Mouse (Mus musculus) ES-E14 (cell line): Measurements from ENCODE around the gene Stpg4. TPM values are rescaled to one million over a fixed set of nuclear protein-coding genes. Genes with fewer than 3 reads are reported as not detected.

Source experiments
- DNase-seq: peaks from one replicate; pipeline ENCODE4 v3.0.0-alpha.2; 2013; ENCODE audit warnings: low read depth, low spot score
- H3K27ac ChIP-seq: 2 replicates; pipeline ENCODE4 v1.5.1; 2012; ENCODE audit warnings: low read depth, mild to moderate bottlenecking, low read length, moderate library complexity, mixed read lengths; ENCODE audit not compliant: poor library complexity, insufficient read depth, severe bottlenecking
- H3K36me3 ChIP-seq: 2 replicates; pipeline ENCODE4 v1.6.1; 2012; ENCODE audit warnings: mild to moderate bottlenecking, low read length, moderate library complexity, mixed read lengths; ENCODE audit not compliant: control insufficient read depth, poor library complexity, insufficient read depth, severe bottlenecking
- H3K4me1 ChIP-seq, 2 experiments: fragments of 150-350 bp in 1 of 2; sonication (generic) in 1 of 2; 2 replicates each; pipeline ENCODE4 v1.6.1; 2012; ENCODE audit warnings: low read length in 2 of 2, mild to moderate bottlenecking in 1 of 2, mixed read lengths in 1 of 2; ENCODE audit not compliant: control insufficient read depth in 2 of 2, insufficient read depth in 2 of 2, poor library complexity in 1 of 2
- H3K4me3 ChIP-seq, 2 experiments: fragments of 150-350 bp in 1 of 2; sonication (generic) in 1 of 2; 2 replicates each; pipeline ENCODE4 v1.5.1; 2012; ENCODE audit warnings: low read length in 2 of 2, low read depth in 1 of 2, mild to moderate bottlenecking in 1 of 2, mixed read lengths in 1 of 2; ENCODE audit not compliant: insufficient read depth in 1 of 2, poor library complexity in 1 of 2, severe bottlenecking in 1 of 2
- H3K9ac ChIP-seq: 2 replicates; pipeline ENCODE4 v1.6.1; 2012; ENCODE audit warnings: low read depth, mild to moderate bottlenecking, low read length, mixed read lengths; ENCODE audit not compliant: poor library complexity, insufficient read depth, severe bottlenecking
- H3K9me3 ChIP-seq: fragments of 150-350 bp; sonication (generic); 2 replicates; pipeline ENCODE4 v1.6.1; 2012; ENCODE audit warnings: low read depth, mild to moderate bottlenecking, low read length; ENCODE audit not compliant: control insufficient read depth, insufficient read depth
- CHD2 ChIP-seq: IDR thresholded peaks from 2 replicates; pipeline ENCODE4 v1.6.1; 2014; ENCODE audit warnings: mild to moderate bottlenecking, low read depth, low read length, inconsistent platforms
- HCFC1 ChIP-seq: IDR thresholded peaks from 2 replicates; pipeline ENCODE4 v1.6.1; 2012; ENCODE audit warnings: low read length, inconsistent platforms, borderline replicate concordance; ENCODE audit not compliant: insufficient read depth
- MAFK ChIP-seq: IDR thresholded peaks from 2 replicates; pipeline ENCODE4 v1.6.1; 2014; ENCODE audit warnings: mild to moderate bottlenecking, low read depth, low read length, inconsistent platforms; ENCODE audit not compliant: insufficient read depth
- ZC3H11A ChIP-seq: IDR thresholded peaks from 2 replicates; pipeline ENCODE4 v1.6.1; 2012; ENCODE audit warnings: low read depth, mild to moderate bottlenecking, inconsistent platforms, low read length, borderline replicate concordance
- ZNF384 ChIP-seq: IDR thresholded peaks from 2 replicates; pipeline ENCODE4 v1.6.1; 2012; ENCODE audit warnings: low read depth, low read length, inconsistent platforms
- in situ Hi-C, 2 experiments: fragments of 600-800 bp; cut with MboI; formaldehyde crosslinking; loops; one replicate each; pipeline ENCODE4 v1.15.1; 2025; ENCODE audit warnings: low sequenced_read_pairs in 2 of 2, inconsistent platforms in 1 of 2; ENCODE audit not compliant: unreplicated experiment in 2 of 2
- total RNA-seq: library from RNA; depleted of rRNA; stranded (reverse); fragments of 300-350 nt; gene quantifications from 2 replicates; pipeline ENCODE4 v1.2.3, GENCODE M21; 2012

Stpg4 gene
- total RNA-seq, 1 experiment, result not detected

- Histone ChIP-seq H3K4me1 (peaks cover 0 to 37% of the 10 kb centered on the region in 2 experiments; a peak in 2 of 4 replicates), H3K27ac (no peak overlapping the region), H3K9me3 (no peaks in the 10 kb centered on the region), H3K9ac (no peak overlapping the region), H3K4me3 (no peak overlapping the region), H3K36me3 (no peaks in the 10 kb centered on the region)
- TF ChIP-seq HCFC1, result no peak
- TF ChIP-seq ZC3H11A, result no peak
- TF ChIP-seq CHD2, result no peak
- TF ChIP-seq ZNF384, result no peak
- no peak for TF ChIP-seq MAFK
- DNase-seq, result no peak
- in situ Hi-C loops, result no loop called here
These were observed 50.0 kb downstream of the Stpg4 start for GRCm38 (mm10) chr17:87377536-87377935.

GRCm38 (mm10) chr17:87376831-87377471, 50.6 kb downstream of the Stpg4 start:
- in situ Hi-C loops, result no loop called here
- Histone ChIP-seq H3K9ac (no peak overlapping the region), H3K36me3 (no peaks in the 10 kb centered on the region), H3K9me3 (no peaks in the 10 kb centered on the region), H3K27ac (no peak overlapping the region), H3K4me3 (no peak overlapping the region), H3K4me1 (peaks cover 0 to 36% of the 10 kb centered on the region in 2 experiments; a peak in 2 of 4 replicates)
- DNase-seq, result no peak
- TF ChIP-seq CHD2, result no peak
- no peak for TF ChIP-seq MAFK
- TF ChIP-seq ZC3H11A, result no peak
- no peak for TF ChIP-seq ZNF384
- no peak for TF ChIP-seq HCFC1

- in situ Hi-C loops, result no loop called here
- no peak for DNase-seq
- H3K4me1 ChIP-seq, result peaks cover 0 to 35% of the 10 kb centered on the region in 2 experiments; a peak in 2 of 4 replicates
These were observed 51.5 kb downstream of the Stpg4 start for GRCm38 (mm10) chr17:87375941-87376511.

GRCm38 (mm10) chr17:87373327-87373726, 54.2 kb downstream of the Stpg4 start:
- no peak overlapping the region for H3K9ac ChIP-seq
- in situ Hi-C loops, result no loop called here
- H3K36me3 ChIP-seq, result no peaks in the 10 kb centered on the region
- no peak overlapping the region for H3K27ac ChIP-seq
- H3K4me3 ChIP-seq, result no peak overlapping the region
- H3K4me1 ChIP-seq, result peaks cover 0 to 21% of the 10 kb centered on the region in 2 experiments; a peak in 2 of 4 replicates
- DNase-seq, result no peak
- TF ChIP-seq CHD2 (no peak), ZNF384 (no peak), ZC3H11A (no peak), MAFK (no peak), HCFC1 (no peak)
- H3K9me3 ChIP-seq, result no peaks in the 10 kb centered on the region

More at GRCm38 (mm10) chr17:87375941-87376511, 51.5 kb downstream of the Stpg4 start:
- Histone ChIP-seq H3K9me3 (no peaks in the 10 kb centered on the region), H3K4me3 (no peak overlapping the region), H3K9ac (no peak overlapping the region), H3K27ac (no peak overlapping the region), H3K36me3 (no peaks in the 10 kb centered on the region)
- no peak for TF ChIP-seq HCFC1
- no peak for TF ChIP-seq MAFK
- TF ChIP-seq ZC3H11A, result no peak
- TF ChIP-seq CHD2, result no peak
- no peak for TF ChIP-seq ZNF384

GRCm38 (mm10) chr17:87372189-87372588, 55.4 kb downstream of the Stpg4 start:
- TF ChIP-seq ZC3H11A (no peak), HCFC1 (no peak), ZNF384 (no peak), CHD2 (no peak), MAFK (no peak)
- Histone ChIP-seq H3K4me3 (no peak overlapping the region), H3K9ac (no peak overlapping the region), H3K27ac (no peak overlapping the region), H3K4me1 (peaks cover 0 to 14% of the 10 kb centered on the region in 2 experiments; a peak in 1 of 4 replicates), H3K36me3 (no peaks in the 10 kb centered on the region), H3K9me3 (no peaks in the 10 kb centered on the region)
- no peak for DNase-seq
- in situ Hi-C loops, result no loop called here
